Mouse (Mus musculus) liver, embryonic 14.5 days (tissue): ENCODE measurements at regions not wholly inside any gene's neighbourhood (a gene's known extent, or its start where the extent isn't known, plus 50 kb on each side); places are given as distances from the start of the nearest gene placed in this dataset.

Experiments used
- ATAC-seq: fragments of 200-750 bp; cut with Nextera tagmentation; 2 replicates; pipeline ENCODE4 v1.8.0; 2017; ENCODE audit warnings: moderate number of reproducible peaks, mild to moderate bottlenecking, moderate library complexity; ENCODE audit not compliant: insufficient read depth
- DNase-seq, 3 experiments: peaks; one replicate each; pipeline ENCODE4 v3.0.0-alpha.2; 2012 to 2013; ENCODE audit warnings: low read depth in 3 of 3, low spot score in 3 of 3
- H3K27ac ChIP-seq: fragments of 300-500 bp; sonication (generic); 2 replicates; pipeline ENCODE4 v1.5.1; 2014; ENCODE audit warnings: moderate library complexity, mild to moderate bottlenecking, control low read depth, inconsistent platforms
- H3K27me3 ChIP-seq: fragments of 300-500 bp; sonication (generic); 2 replicates; pipeline ENCODE4 v1.6.1; 2014; ENCODE audit warnings: mild to moderate bottlenecking, low read length, moderate library complexity; ENCODE audit not compliant: control insufficient read depth, insufficient read depth
- H3K36me3 ChIP-seq: fragments of 300-500 bp; sonication (generic); replicated peaks from 2 replicates; pipeline ENCODE4 v1.6.1; 2014; ENCODE audit warnings: low read depth; ENCODE audit not compliant: control insufficient read depth, insufficient read depth
- H3K4me1 ChIP-seq, 2 experiments: fragments of 200-500 bp in 1 of 2; fragments of 300-500 bp in 1 of 2; sonication (generic) in 1 of 2; replicated peaks; 2 replicates each; pipeline ENCODE4 v1.6.1; 2012 to 2014; ENCODE audit warnings: antibody characterized with exemption in 1 of 2, inconsistent platforms in 1 of 2, low read length in 1 of 2; ENCODE audit not compliant: control insufficient read depth in 2 of 2, insufficient read depth in 2 of 2
- H3K4me2 ChIP-seq: fragments of 300-500 bp; sonication (generic); 2 replicates; pipeline ENCODE4 v1.6.1; 2014; ENCODE audit warnings: low read depth, mild to moderate bottlenecking, control low read depth, moderate library complexity
- H3K4me3 ChIP-seq, 2 experiments: fragments of 200-500 bp in 1 of 2; fragments of 300-500 bp in 1 of 2; sonication (generic) in 1 of 2; 2 replicates each; pipeline ENCODE4 v1.5.1; 2012 to 2014; ENCODE audit warnings: low read depth in 2 of 2, low read length in 2 of 2, mild to moderate bottlenecking in 2 of 2, control low read depth in 1 of 2, inconsistent platforms in 1 of 2, moderate library complexity in 1 of 2; ENCODE audit not compliant: insufficient read depth in 1 of 2
- H3K9ac ChIP-seq: fragments of 300-500 bp; sonication (generic); replicated peaks from 2 replicates; pipeline ENCODE4 v1.6.1; 2014; ENCODE audit warnings: mild to moderate bottlenecking, control low read depth, moderate library complexity
- H3K9me3 ChIP-seq: fragments of 300-500 bp; sonication (generic); 2 replicates; pipeline ENCODE4 v1.6.1; 2016; ENCODE audit warnings: low read length, mixed read lengths; ENCODE audit not compliant: control insufficient read depth
- CTCF ChIP-seq: IDR thresholded peaks from 2 replicates; pipeline ENCODE4 v1.5.1; 2016; ENCODE audit warnings: antibody characterized with exemption, low read depth, control low read depth
- EP300 ChIP-seq: IDR thresholded peaks from 2 replicates; pipeline ENCODE4 v1.6.1; 2016; ENCODE audit warnings: antibody characterized with exemption, low read depth
- WGBS: fragments of 180-500 bp; shearing (Covaris S2); extraction: QIAGEN DNeasy Blood & Tissue Kit; methylation state at CpG from one replicate; pipeline ENCODE4 v1.1.7; 2014; ENCODE audit not compliant: insufficient replicate concordance; 5-methylcytosine and 5-hydroxymethylcytosine counted together

- no peak overlapping the region for H3K27ac ChIP-seq
- no peak overlapping the region for H3K4me2 ChIP-seq
- ATAC-seq (no peak), DNase-seq (no peak)
- H3K36me3 ChIP-seq = no peaks in the 10 kb centered on the region
- H3K27me3 ChIP-seq = no peaks in the 10 kb centered on the region
- no peaks in the 10 kb centered on the region for H3K9me3 ChIP-seq
- no peak for TF ChIP-seq CTCF
- TF ChIP-seq EP300 = no peak
- 34% methylated on average over 2 of the region's 2 CpGs for WGBS
- no peaks in the 10 kb centered on the region for H3K4me1 ChIP-seq
- no peak overlapping the region for H3K4me3 ChIP-seq
- no peak overlapping the region for H3K9ac ChIP-seq
These were observed 73.4 kb upstream of the Kdr start for GRCm38 (mm10) chr5:76051658-76052057.

- DNase-seq = peak in 1 of 3 experiments; percentile 4
- Histone ChIP-seq H3K36me3 (no peaks in the 10 kb centered on the region), H3K4me3 (no peak overlapping the region), H3K4me2 (no peak overlapping the region), H3K9ac (no peak overlapping the region), H3K9me3 (no peaks in the 10 kb centered on the region), H3K27ac (no peak overlapping the region), H3K27me3 (no peaks in the 10 kb centered on the region), H3K4me1 (no peaks in the 10 kb centered on the region)
- 50% methylated on average over 9 of the region's 9 CpGs for WGBS
- ATAC-seq = no peak
- TF ChIP-seq CTCF (no peak), EP300 (no peak)
These were observed 70.0 kb upstream of the Kdr start for GRCm38 (mm10) chr5:76048103-76048874.

- TF ChIP-seq EP300 (no peak), CTCF (no peak)
- ATAC-seq = no peak
- Histone ChIP-seq H3K4me2 (no peak overlapping the region), H3K27ac (no peak overlapping the region), H3K9me3 (no peaks in the 10 kb centered on the region), H3K36me3 (no peaks in the 10 kb centered on the region), H3K4me3 (no peak overlapping the region), H3K9ac (no peak overlapping the region), H3K27me3 (no peaks in the 10 kb centered on the region), H3K4me1 (no peaks in the 10 kb centered on the region)
- WGBS = 59% methylated on average over 14 of the region's 14 CpGs
- no peak for DNase-seq
These were observed 65.6 kb upstream of the Kdr start for GRCm38 (mm10) chr5:76043521-76044510.

GRCm38 (mm10) chr5:76040454-76041203 lies 62.4 kb upstream of the Kdr start:
- DNase-seq (peak in 2 of 3 experiments; percentile 4 to 5), ATAC-seq (no peak)
- TF ChIP-seq EP300 = no peak
- TF ChIP-seq CTCF = peak; percentile 37; the same call in 1 of the 2 replicates
- H3K4me1 ChIP-seq = no peaks in the 10 kb centered on the region
- no peaks in the 10 kb centered on the region for H3K27me3 ChIP-seq
- no peaks in the 10 kb centered on the region for H3K36me3 ChIP-seq
- WGBS = 43% methylated on average over 10 of the region's 10 CpGs
- H3K4me3 ChIP-seq = no peak overlapping the region
- no peak overlapping the region for H3K4me2 ChIP-seq
- H3K27ac ChIP-seq = no peak overlapping the region
- no peaks in the 10 kb centered on the region for H3K9me3 ChIP-seq
- no peak overlapping the region for H3K9ac ChIP-seq
